Mouse (Mus musculus): ENCODE results near the gene Gm21970.

- TF ChIP-seq GATA1 (IDR thresholded peaks at IDR 0.05; ENCODE audit: borderline replicate concordance, low read length) (no peak), FLI1 (IDR thresholded peaks at IDR 0.05; ENCODE audit: low read length) (no peak)
These were observed 9.2 kb upstream of the Gm21970 start for GRCm38 (mm10) chr16:91382261-91382790.

Measured in megakaryocyte, embryonic 14.5 days (primary cell).